Mouse (Mus musculus) stomach, embryonic 14.5 days (tissue): ENCODE data around the gene Adprh. TPM values are rescaled to one million over a fixed set of nuclear protein-coding genes. Genes with fewer than 3 reads are reported as not detected.

Source experiments
- ATAC-seq: fragments of 200-750 bp; cut with Nextera tagmentation; 2 replicates; pipeline ENCODE4 v1.8.0; 2017; ENCODE audit warnings: low read depth, moderate TSS enrichment; ENCODE audit not compliant: insufficient number of reproducible peaks, insufficient read depth, low FRiP score
- H3K27ac ChIP-seq: fragments of 300-500 bp; sonication (generic); 2 replicates; pipeline ENCODE4 v1.5.1; 2014; ENCODE audit warnings: mild to moderate bottlenecking, low read length, moderate library complexity, mixed read lengths
- H3K27me3 ChIP-seq: fragments of 300-500 bp; sonication (generic); 2 replicates; pipeline ENCODE4 v1.6.1; 2014; ENCODE audit warnings: low read length, control low read depth, mixed read lengths; ENCODE audit not compliant: control insufficient read depth, insufficient read depth
- H3K36me3 ChIP-seq: fragments of 300-500 bp; sonication (generic); 2 replicates; pipeline ENCODE4 v1.6.1; 2014; ENCODE audit warnings: mild to moderate bottlenecking, control low read depth, low read length, moderate library complexity, mixed read lengths; ENCODE audit not compliant: control insufficient read depth, insufficient read depth
- H3K4me1 ChIP-seq: fragments of 300-500 bp; sonication (generic); 2 replicates; pipeline ENCODE4 v1.6.1; 2014; ENCODE audit warnings: low read length, control low read depth, mixed read lengths; ENCODE audit not compliant: control insufficient read depth, insufficient read depth
- H3K4me2 ChIP-seq: fragments of 300-500 bp; sonication (generic); replicated peaks from 2 replicates; pipeline ENCODE4 v1.6.1; 2014; ENCODE audit warnings: low read depth, low read length, control low read depth
- H3K4me3 ChIP-seq: fragments of 300-500 bp; sonication (generic); 2 replicates; pipeline ENCODE4 v1.5.1; 2014; ENCODE audit warnings: low read depth, low read length, control low read depth
- H3K9ac ChIP-seq: fragments of 300-500 bp; sonication (generic); replicated peaks from 2 replicates; pipeline ENCODE4 v1.6.1; 2014; ENCODE audit warnings: low read depth, mild to moderate bottlenecking, control low read depth, low read length, moderate library complexity, mixed read lengths
- H3K9me3 ChIP-seq: fragments of 300-500 bp; sonication (generic); 2 replicates; pipeline ENCODE4 v1.6.1; 2016; ENCODE audit warnings: low read depth, low read length, control low read depth; ENCODE audit not compliant: control insufficient read depth
- WGBS: fragments of 180-500 bp; shearing (Covaris S2); extraction: QIAGEN DNeasy Blood & Tissue Kit; methylation state at CpG from one replicate; pipeline ENCODE4 v1.1.7; 2014; 5-methylcytosine and 5-hydroxymethylcytosine counted together
- polyA plus RNA-seq: library from polyadenylated mRNA; unstranded; fragments of >200 nt; fragmentation: Nextera tagmentation; extraction: Ambion mirVana; gene quantifications from 2 replicates; pipeline ENCODE4 v1.2.1, GENCODE M21; 2014

Gene Adprh
- polyA plus RNA-seq, 1 experiment from 2014 or later, result 93.6 TPM

DNA sequence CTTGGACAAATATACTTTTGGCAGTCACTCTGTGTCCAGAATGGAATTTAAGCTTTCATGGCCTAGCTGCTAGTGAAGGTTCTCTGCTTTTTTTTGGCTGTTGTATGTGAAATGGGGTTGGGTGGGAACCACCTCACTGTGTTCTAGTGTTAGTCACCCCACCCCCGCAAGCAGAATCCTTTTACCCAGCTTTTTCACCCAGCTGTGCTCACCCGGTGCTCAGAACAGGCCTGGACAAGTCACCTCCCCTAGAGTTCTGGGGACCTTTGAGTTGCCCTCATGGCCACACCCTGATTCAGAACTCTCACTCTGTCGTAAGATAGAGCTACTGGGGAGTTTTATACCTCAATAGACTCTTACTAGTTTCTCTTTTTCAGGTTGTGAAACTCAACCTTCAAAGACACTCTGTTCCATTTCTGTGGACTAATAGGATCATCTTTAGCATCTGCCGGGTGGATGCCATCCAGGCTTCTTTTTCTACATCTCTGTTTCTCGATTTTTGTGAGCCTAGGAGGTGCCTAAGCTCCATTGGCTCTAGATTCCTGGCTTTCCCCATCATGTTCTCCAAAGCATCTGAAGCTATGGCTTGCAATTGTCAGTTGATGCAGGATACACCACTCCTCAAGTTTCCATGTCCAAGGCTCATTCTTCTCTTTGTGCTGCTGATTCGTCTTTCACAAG, 6.2 kb upstream of the Adprh start:
- ATAC-seq, result no peak
- H3K9ac ChIP-seq, result no peak overlapping the region
- H3K4me2 ChIP-seq, result no peak overlapping the region
- no peak overlapping the region for H3K4me3 ChIP-seq
- H3K9me3 ChIP-seq, result no peaks in the 10 kb centered on the region
- no peaks in the 10 kb centered on the region for H3K27me3 ChIP-seq
- H3K36me3 ChIP-seq, result no peaks in the 10 kb centered on the region
- H3K4me1 ChIP-seq, result no peaks in the 10 kb centered on the region
- no peak overlapping the region for H3K27ac ChIP-seq
- 53% methylated on average over 6 of the region's 6 CpGs for WGBS

DNA sequence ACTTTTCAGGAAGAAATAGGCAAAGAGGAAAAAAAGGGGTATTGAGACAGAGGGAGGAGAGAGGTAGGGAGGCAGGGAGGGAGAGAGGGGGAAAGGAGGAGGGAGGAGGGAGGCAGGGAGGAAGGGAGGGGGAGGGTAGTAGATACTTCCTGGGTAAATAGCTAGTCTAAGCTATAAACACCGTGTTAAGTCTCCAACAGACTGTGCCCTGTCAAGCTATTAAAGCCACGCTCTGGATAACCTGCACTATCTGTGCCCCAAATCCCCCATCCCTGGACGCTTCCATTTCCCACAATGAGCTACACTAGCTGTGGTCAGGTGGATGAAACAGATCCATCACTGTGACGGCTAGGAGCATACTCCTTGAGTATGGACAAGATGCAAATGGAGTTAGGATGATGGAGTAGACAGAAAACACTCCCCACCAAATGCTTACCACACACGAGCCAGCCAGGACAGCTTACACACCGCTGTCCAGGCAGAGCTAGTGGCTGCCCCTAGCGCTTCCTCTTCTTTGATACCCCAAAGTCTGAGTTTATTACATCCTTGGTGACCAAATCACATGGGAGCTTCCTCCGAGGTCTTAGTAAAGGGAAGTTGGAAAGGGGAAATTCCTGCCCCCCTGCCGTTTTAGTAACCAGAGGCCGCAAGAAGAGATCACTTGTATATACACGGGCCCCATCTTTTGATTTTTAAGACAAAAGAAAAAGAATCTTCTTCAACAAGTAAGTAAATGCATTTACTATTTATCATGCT, 4.5 kb upstream of the Adprh start:
- Histone ChIP-seq H3K9ac (no peak overlapping the region), H3K4me2 (no peak overlapping the region), H3K36me3 (no peaks in the 10 kb centered on the region), H3K27me3 (no peaks in the 10 kb centered on the region), H3K27ac (no peak overlapping the region), H3K4me3 (no peak overlapping the region), H3K9me3 (no peaks in the 10 kb centered on the region), H3K4me1 (no peaks in the 10 kb centered on the region)
- ATAC-seq, result no peak
- 46% methylated on average over 11 of the region's 11 CpGs for WGBS

DNA sequence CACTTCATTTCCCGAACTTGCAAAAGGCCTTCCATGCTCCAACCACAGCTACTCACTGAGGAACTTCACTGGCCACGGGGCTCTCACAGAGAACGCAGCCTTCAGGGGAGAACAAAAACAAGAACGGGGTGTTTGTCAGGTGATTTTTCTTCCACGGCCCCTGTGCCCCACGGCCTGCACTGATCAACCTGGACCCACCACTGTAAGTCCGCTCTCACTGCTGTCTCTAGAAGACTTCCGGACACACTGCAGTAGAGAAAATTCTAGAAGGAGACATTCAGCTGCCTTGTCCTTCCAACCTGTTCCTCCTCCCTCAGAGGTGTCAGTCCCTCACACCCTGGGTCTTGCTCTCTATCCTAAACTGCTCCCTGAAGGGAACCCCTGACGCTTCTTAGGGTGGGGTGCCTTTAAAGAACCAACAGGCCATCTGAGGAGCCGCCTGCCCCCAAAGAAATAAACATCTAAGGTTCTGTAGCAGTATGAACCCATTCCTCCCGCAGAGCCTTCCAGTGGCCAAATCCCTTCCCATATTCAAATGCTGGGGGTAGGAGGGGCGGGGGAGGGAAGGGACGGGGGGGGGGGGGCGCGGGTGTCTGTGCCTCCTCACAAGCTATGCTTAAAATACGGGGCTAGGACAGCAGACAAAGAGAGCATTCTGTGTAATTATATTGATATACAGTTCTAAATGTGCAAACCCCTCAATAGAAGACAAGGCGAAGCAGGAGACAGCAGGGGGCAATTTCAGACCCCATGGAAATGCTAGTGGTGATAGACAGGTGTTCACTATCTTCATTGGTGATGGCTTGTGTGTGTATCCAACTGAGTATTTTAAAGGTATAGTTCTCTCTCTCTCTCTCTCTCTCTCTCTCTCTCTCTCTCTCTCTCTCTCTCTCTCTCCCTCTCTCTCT, 3.3 kb upstream of the Adprh start, which contains the start of gene Cd80:
Gene Cd80, plus strand, starts transcription at position 51 of the 908 bp plus-strand sequence.
- Histone ChIP-seq H3K27ac (no peak within 1 kb of the TSS), H3K4me1 (peaks cover 5% of the 10 kb centered on the region), H3K4me2 (no peak within 1 kb of the TSS), H3K9ac (no peak within 1 kb of the TSS), H3K9me3 (no peaks in the 10 kb centered on the region), H3K27me3 (no peaks in the 10 kb centered on the region), H3K4me3 (no peak within 1 kb of the TSS), H3K36me3 (no peaks in the 10 kb centered on the region)
- no peak for ATAC-seq
- 68% methylated on average over 16 of the region's 17 CpGs for WGBS

DNA sequence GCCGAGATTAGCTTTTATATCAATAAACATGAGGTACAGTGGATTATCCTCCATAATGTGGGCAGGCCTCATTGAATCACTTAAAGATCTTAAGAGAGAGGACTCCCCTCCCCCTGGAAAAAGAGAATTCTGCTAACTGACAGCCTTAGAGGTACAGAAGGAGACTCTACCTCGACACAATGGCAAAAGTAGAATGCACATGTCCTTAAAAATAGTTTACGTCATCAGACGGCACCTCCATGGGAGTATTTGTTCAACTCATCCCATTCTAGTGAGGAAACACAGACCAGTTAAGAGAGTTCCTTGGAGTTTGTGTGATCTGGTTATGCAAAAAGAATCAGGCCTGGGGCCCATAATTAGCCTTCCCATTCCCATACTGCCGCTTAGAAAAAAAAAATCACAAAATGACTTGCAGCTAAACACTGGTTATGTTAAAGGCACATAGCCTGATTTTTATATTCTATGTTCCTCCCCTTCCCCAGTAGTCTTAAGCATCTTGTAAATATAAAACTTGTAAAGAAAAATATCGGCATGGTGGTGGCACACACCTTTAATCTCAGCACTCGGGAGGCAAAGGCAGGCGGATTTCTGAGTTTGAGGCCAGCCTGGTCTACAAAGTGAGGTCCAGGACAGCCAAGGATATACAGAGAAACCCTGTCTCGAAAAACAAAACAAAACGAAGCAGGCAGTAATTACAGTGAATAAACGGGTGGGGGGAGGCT, 2.2 kb upstream of the Adprh start:
- Histone ChIP-seq H3K9me3 (no peaks in the 10 kb centered on the region), H3K27me3 (no peaks in the 10 kb centered on the region), H3K36me3 (peaks cover 9% of the 10 kb centered on the region; the same call in 1 of the 2 replicates), H3K4me2 (no peak overlapping the region), H3K4me1 (peaks cover 5% of the 10 kb centered on the region), H3K27ac (no peak overlapping the region), H3K4me3 (no peak overlapping the region), H3K9ac (no peak overlapping the region)
- ATAC-seq, result no peak
- 73% methylated on average over 11 of the region's 11 CpGs for WGBS

DNA sequence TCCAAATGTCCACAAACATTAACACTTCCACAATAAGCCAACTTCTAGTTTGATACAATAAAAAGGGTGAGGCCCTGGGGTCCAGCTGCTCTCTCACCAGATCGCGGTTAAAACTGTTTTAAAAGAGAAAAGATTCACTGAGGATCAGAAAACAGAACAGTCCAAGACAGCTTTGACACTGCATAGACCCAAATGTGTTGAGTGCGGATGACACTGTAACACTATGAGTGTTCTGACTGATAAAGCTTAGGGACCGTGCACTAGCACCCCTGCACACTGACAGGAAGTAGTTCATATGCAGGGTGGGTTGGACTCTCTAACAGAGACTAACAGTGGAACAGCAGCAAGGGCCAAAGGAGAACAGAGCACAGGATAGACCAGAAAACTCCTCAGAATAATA, 1.4 kb upstream of the Adprh start:
- 84% methylated on average over 4 of the region's 4 CpGs for WGBS
- Histone ChIP-seq H3K27ac (no peak overlapping the region), H3K27me3 (no peaks in the 10 kb centered on the region), H3K36me3 (peaks cover 13% of the 10 kb centered on the region; the same call in 1 of the 2 replicates), H3K4me3 (no peak overlapping the region), H3K4me2 (no peak overlapping the region), H3K9me3 (no peaks in the 10 kb centered on the region), H3K9ac (no peak overlapping the region), H3K4me1 (peaks cover 5% of the 10 kb centered on the region)
- ATAC-seq, result no peak

DNA sequence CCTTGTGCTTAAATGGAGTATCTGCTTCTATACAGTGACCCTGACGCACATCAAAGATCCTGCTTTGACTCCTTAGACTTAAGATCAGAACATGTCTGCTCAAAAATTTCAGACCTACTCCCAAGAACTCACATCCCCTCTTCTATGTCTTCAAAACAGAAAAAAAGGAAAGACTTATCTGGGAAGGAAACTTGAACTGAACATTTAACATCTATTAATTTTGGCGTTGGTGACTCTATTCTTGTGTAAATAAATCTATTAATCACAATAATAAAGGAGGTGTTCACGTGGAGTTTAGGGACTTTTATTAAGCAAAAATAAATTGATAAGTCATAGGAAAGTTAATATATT, 675 bp upstream of the Adprh start:
- H3K4me1 ChIP-seq, result peaks cover 5% of the 10 kb centered on the region
- WGBS, result 21% methylated on average over 3 of the region's 3 CpGs
- ATAC-seq, result no peak

DNA sequence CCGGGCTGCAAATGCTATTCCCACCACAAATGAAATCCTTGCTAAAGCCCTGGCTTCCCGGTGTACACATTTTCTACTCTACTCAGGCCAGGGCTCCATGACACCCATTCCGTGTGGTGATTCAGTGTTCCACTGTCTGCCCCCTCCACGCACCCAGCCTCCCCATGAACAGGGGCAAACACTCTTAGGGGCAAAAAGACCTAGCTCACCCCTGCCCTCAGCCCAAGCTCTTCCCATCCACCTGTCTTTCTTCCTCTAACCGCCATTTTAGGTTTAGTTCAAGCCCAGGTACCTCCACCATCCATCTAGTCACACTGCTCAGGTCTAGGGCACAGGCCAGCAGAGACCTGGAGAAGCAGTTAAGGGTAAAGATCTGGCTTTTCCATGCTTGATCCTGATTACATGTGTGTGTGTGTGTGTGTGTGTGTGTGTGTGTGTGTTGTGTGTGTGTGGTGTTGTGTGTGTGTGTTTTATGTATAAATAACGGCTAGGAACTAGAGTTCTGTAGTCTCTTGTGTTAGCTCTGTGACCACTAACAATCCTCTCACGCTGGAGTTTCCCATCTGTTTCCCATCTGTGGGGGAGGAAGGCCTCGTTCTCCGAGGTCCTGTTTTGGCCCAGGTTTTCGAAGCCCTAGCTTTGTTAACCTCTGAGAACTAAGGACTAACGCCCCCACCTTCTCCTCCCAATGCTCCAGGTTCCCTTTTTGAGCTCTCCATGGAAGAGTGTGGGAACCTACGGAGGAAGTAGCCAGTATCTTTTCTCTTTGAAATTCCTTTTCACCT, 890 bp downstream of the Adprh start:
- Histone ChIP-seq H3K4me1 (peaks cover 5% of the 10 kb centered on the region), H3K4me2 (peak overlapping the region; percentile 67), H3K36me3 (peaks cover 25% of the 10 kb centered on the region; the same call in 1 of the 2 replicates), H3K9me3 (no peaks in the 10 kb centered on the region), H3K9ac (peak overlapping the region; percentile 52), H3K4me3 (peak overlapping the region; percentile 48), H3K27me3 (no peaks in the 10 kb centered on the region), H3K27ac (peak overlapping the region; percentile 79)
- no peak; the same call in 1 of the 2 replicates for ATAC-seq
- 44% methylated on average over 12 of the region's 12 CpGs for WGBS

More for the DNA sequence above, 675 bp upstream of the Adprh start:
- Histone ChIP-seq H3K9me3 (no peaks in the 10 kb centered on the region), H3K4me2 (peak overlapping the region; percentile 67), H3K36me3 (peaks cover 13% of the 10 kb centered on the region; the same call in 1 of the 2 replicates), H3K9ac (peak overlapping the region; percentile 52), H3K27ac (peak overlapping the region; percentile 79), H3K4me3 (peak overlapping the region; percentile 48), H3K27me3 (no peaks in the 10 kb centered on the region)
